Mouse (Mus musculus) gastrocnemius, postnatal 36 days (tissue): ENCODE measurements around the gene Stk32c. TPM values are rescaled to one million over a fixed set of nuclear protein-coding genes. Genes with fewer than 3 reads are reported as not detected.

Experiments
- DNase-seq, 2 experiments: peaks; one replicate each; pipeline ENCODE4 v3.0.0; 2022
- intact Hi-C: fragments of 180-260 bp; cut with DNase I; formaldehyde crosslinking; loops from one replicate; pipeline ENCODE4 v1.15.1; 2025
- total RNA-seq, 2 experiments: library from RNA; stranded (reverse); gene quantifications; 2 replicates each; pipeline ENCODE4 v1.2.3; 2021

The Stk32c gene
- total RNA-seq, 2 experiments from 2014 or later = 0.10 to 0.38 TPM

GRCm38 (mm10) chr7:139230241-139230640 is 17.1 kb upstream of the Stk32c start:
- DNase-seq = no peak
- intact Hi-C loops = loop anchor here (10.0 kb wide), 1 partner anchor 155 kb away; the partner anchor contains the start of gene Inpp5a

GRCm38 (mm10) chr7:139229837-139230236 is 16.7 kb upstream of the Stk32c start:
- no peak for DNase-seq
- intact Hi-C loops = loop anchor here (5.0 to 10.0 kb wide), 2 partner anchors 155 to 357 kb away; partner anchors contain the start of gene Inpp5a

GRCm38 (mm10) chr7:139228447-139229171 is 15.5 kb upstream of the Stk32c start:
- intact Hi-C loops = loop anchor here (5.0 kb wide), 1 partner anchor 359 kb away; no protein-coding TSS in a partner anchor
- DNase-seq = no peak

- intact Hi-C loops = loop anchor here (5.0 kb wide), 1 partner anchor 361 kb away; no protein-coding TSS in a partner anchor
- DNase-seq = peak in 1 of 2 experiments; percentile 2
Measured at GRCm38 (mm10) chr7:139226416-139226815, 13.3 kb upstream of the Stk32c start.

- intact Hi-C loops = loop anchor here (5.0 kb wide), 1 partner anchor 363 kb away; no protein-coding TSS in a partner anchor
- peak in 1 of 2 experiments; percentile 9 for DNase-seq
Measured at GRCm38 (mm10) chr7:139224725-139225124, 11.6 kb upstream of the Stk32c start.

GRCm38 (mm10) chr7:139224070-139224469 is 11.0 kb upstream of the Stk32c start:
- DNase-seq = peak in 1 of 2 experiments; percentile 4
- intact Hi-C loops = no loop called here

- intact Hi-C loops = no loop called here
- peak in 1 of 2 experiments; percentile 3 for DNase-seq
Measured at GRCm38 (mm10) chr7:139222341-139222740, 9.2 kb upstream of the Stk32c start.

- intact Hi-C loops = no loop called here
- peak in 1 of 2 experiments; percentile 1 for DNase-seq
Measured at GRCm38 (mm10) chr7:139221856-139222255, 8.7 kb upstream of the Stk32c start.

- intact Hi-C loops = no loop called here
- DNase-seq = peak in 1 of 2 experiments; percentile 6
Measured at GRCm38 (mm10) chr7:139221072-139221471, 8.0 kb upstream of the Stk32c start.

GRCm38 (mm10) chr7:139220303-139220702 is 7.2 kb upstream of the Stk32c start:
- DNase-seq = peak in 1 of 2 experiments; percentile 18
- intact Hi-C loops = no loop called here

GRCm38 (mm10) chr7:139219486-139219885 is 6.4 kb upstream of the Stk32c start:
- peak in 1 of 2 experiments; percentile 9 for DNase-seq
- intact Hi-C loops = no loop called here

GRCm38 (mm10) chr7:139218641-139219415 is 5.7 kb upstream of the Stk32c start:
- intact Hi-C loops = no loop called here
- peak in 1 of 2 experiments; percentile 13 for DNase-seq

GRCm38 (mm10) chr7:139217046-139217445 is 3.9 kb upstream of the Stk32c start:
- peak in 1 of 2 experiments; percentile 2 for DNase-seq
- intact Hi-C loops = no loop called here

GRCm38 (mm10) chr7:139216464-139216863 is 3.4 kb upstream of the Stk32c start:
- peak in 1 of 2 experiments; percentile 7 for DNase-seq
- intact Hi-C loops = no loop called here

- DNase-seq = peak in 1 of 2 experiments; percentile 5
- intact Hi-C loops = no loop called here
Measured at GRCm38 (mm10) chr7:139215946-139216345, 2.8 kb upstream of the Stk32c start.

- intact Hi-C loops = no loop called here
- DNase-seq = peak in 1 of 2 experiments; percentile 2
Measured at GRCm38 (mm10) chr7:139215516-139215915, 2.4 kb upstream of the Stk32c start.

GRCm38 (mm10) chr7:139214596-139215340 is 1.7 kb upstream of the Stk32c start:
- intact Hi-C loops = no loop called here
- peak in 1 of 2 experiments; percentile 7 for DNase-seq

- intact Hi-C loops = no loop called here
- DNase-seq = no peak
Measured at GRCm38 (mm10) chr7:139214160-139214559, 1.1 kb upstream of the Stk32c start.

- intact Hi-C loops = no loop called here
- peak in 1 of 2 experiments; percentile 7 for DNase-seq
Measured at GRCm38 (mm10) chr7:139213751-139214150, 644 bp upstream of the Stk32c start.

- peak in 1 of 2 experiments; percentile 12 for DNase-seq
- intact Hi-C loops = no loop called here
Measured at GRCm38 (mm10) chr7:139211761-139212160, 1.3 kb downstream of the Stk32c start.
